Mouse (Mus musculus): ENCODE data around the gene Rchy1.
"Not testable (repeated sequence)": the region's sequence is repeated elsewhere in the genome, so short reads cannot be mapped to it uniquely, and the experiment has no call there.

Rchy1 gene

GRCm38 (mm10) chr5:91960606-91961254 lies 2.1 kb downstream of the Rchy1 start:
- DNase-seq (ENCODE audit: low read depth, low spot score): peak; percentile 73

DNA sequence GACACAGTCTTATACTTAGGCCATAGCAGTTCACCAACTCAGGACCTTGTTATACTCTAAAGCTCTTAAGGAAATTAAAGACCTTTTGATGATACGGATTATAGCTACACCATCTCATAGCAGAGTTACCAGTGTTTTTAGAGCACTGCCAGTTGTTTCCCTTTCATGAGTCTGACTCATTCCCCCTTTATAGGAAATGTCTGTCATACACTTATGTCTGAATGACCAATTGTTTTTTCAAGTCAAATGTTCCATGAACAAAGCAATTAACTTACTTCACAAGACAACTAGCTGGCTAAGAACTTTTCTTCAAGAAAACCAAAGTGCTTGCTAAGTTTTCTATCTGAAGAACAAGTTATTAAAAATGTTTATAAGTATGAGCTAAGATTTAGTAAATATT lies 2.9 kb downstream of the Rchy1 start:
- peak; percentile 81 for DNase-seq (ENCODE audit: low read depth, low spot score)

DNA sequence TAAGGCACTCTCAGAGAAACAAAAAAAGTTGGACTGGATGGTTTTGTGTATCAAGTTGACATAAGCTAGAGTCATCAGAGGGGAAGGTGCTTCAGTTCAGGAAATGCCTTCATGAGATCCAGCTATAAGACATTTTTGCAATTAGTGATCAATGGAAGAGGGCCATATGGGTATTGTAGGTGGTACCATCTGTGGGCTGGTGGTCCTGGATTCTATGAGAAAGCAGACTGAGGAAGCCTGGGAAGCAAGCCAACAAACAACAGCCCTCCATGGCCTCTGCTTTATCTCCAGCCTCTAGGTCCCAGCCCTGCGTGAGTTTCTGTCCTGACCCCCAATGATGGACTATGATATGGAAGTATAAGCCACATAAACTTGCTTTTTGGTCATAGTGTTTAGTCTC lies 3.8 kb downstream of the Rchy1 start:
- DNase-seq (ENCODE audit: low read depth, low spot score): no peak

- peak; percentile 50 for DNase-seq (ENCODE audit: low read depth, low spot score)
Measured at GRCm38 (mm10) chr5:91956991-91957760, 5.7 kb downstream of the Rchy1 start.

- peak; percentile 55 for DNase-seq (ENCODE audit: low read depth, low spot score)
Measured at GRCm38 (mm10) chr5:91951404-91951803, 11.5 kb downstream of the Rchy1 start.

DNA sequence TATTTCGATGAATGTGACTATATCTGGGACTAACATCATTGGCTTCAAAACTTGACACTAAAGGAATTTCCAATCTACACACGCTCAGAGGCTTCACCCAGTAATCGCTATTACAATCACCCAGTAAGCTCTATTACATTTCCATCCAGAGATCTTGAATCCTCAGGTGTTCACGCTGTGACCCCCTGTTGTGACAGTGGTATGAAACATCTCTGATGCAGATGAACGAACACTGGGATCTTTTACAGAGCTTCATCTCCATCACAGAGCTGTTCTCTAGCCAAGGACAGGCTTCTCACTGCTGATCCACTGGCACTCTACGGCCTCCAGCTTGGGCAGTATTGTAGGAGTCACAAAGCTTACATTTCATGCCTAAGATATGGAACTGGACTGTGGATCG lies 13.4 kb downstream of the Rchy1 start:
- no peak for DNase-seq (ENCODE audit: low read depth, low spot score)

DNA sequence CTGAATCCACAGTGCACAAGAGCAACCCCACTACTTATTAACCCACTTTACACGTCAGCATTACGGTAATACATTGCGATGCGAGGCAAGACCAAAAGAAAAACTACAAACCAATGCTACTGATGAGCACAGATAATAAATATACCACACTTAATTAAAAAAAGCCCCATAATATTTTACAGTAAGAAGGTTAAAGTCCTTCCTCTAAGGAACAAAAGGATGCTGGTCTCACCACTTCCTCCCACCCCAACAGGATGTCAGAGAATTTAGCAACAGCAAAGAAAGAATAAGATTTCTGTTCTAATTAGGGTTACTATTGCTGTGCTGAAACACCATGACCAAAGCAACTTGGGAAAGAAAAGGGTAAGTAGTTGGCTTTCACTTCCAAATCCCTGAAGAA lies 15.9 kb downstream of the Rchy1 start:
- no peak for DNase-seq (ENCODE audit: low read depth, low spot score)

- DNase-seq (ENCODE audit: low read depth, low spot score): not testable (repeated sequence)
Measured at GRCm38 (mm10) chr5:91945609-91946008, 17.3 kb downstream of the Rchy1 start.

DNA sequence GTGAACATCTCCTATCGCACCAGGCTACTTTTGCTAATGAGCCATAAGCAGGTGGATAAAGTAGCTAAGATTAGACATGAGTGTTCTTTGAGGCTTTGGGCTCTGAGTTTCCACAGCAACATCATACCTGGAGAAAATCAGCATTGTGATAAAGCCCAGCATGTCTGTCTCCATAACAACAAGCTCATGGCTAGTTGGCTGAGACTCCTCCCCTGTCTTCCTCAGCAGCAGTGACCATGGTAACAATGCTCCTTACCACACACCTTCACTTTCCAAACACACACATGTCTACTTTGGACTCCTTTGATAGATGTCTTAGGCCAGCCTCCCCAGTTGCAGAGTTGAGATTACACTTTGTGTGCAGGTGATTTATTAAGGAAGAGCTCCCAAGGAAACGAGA lies 49.6 kb downstream of the Rchy1 start:
- no peak for DNase-seq (ENCODE audit: low read depth, low spot score)

DNA sequence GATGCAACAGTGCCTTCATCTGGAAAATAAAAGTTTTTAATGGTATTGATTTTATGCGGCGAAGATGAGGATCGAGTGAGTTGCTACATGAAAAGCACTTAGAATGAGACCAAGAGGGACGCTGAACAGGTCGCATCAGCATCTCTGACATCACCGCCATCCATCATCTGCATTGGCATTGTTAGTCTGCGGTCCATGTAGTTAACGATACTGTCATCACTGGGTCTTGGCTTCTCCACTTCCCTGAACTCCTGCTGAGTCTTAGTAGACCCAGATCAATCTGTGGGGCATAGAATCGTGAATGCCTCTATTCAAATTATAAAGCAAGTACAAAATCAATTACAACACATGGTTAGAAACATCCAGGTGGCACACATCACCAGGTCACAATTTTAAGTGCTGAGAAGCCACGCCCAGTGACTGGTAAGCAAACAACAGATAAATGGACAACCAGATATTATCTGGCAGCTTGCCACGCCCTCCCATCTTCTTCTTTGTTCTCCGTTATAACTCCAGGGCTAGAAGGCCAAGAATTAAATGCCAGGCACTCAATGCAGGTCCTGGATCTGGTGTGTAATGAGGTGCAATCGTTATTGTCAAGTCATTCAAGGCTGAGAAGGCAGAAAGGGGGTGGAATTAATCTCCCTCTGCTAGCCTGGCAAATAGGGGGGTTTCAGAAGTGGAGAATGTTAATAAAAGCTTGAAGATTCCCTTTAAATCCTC lies 51.3 kb downstream of the Rchy1 start:
- DNase-seq (ENCODE audit: low read depth, low spot score): no peak

DNA sequence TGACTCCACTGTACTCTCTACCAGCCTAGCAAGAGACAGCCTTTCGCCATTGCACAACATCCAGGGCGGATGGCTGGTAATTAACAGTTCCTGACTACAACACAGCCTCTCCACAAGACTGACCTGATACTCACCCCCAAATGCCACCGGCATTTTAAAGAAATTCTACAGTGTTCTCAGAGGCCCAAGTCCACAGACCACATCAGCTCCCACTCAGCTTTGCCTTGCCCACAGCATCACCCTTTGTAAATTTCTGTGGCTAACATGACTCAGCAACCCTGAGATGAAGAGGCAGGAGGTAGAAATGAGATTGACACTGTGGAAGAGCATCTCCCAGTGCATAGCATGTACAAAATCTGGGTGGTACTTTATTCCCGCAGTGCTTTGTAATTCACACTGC lies 52.3 kb downstream of the Rchy1 start:
- peak; percentile 56 for DNase-seq (ENCODE audit: low read depth, low spot score)

- no peak for DNase-seq (ENCODE audit: low read depth, low spot score)
Measured at GRCm38 (mm10) chr5:91909010-91909620, 53.8 kb downstream of the Rchy1 start.
